Mouse (Mus musculus) hindbrain, postnatal 0 days (tissue): ENCODE measurements at regions not wholly inside any gene's neighbourhood (a gene's known extent, or its start where the extent isn't known, plus 50 kb on each side); places are given as distances from the start of the nearest gene placed in this dataset.

ENCODE experiments used
- ATAC-seq: fragments of 200-750 bp; cut with Nextera tagmentation; 2 replicates; pipeline ENCODE4 v1.8.0; 2017; ENCODE audit warnings: mild to moderate bottlenecking, moderate TSS enrichment, moderate library complexity
- DNase-seq: peaks from one replicate; pipeline ENCODE4 v3.0.0-alpha.2; 2015; ENCODE audit warnings: low spot score
- H3K27ac ChIP-seq: fragments of 300-500 bp; sonication (generic); 2 replicates; pipeline ENCODE4 v1.5.1; 2014; ENCODE audit warnings: mild to moderate bottlenecking
- H3K27me3 ChIP-seq: fragments of 300-500 bp; sonication (generic); 2 replicates; pipeline ENCODE4 v1.6.1; 2014; ENCODE audit warnings: low read length, mixed read lengths; ENCODE audit not compliant: insufficient read depth
- H3K36me3 ChIP-seq: fragments of 300-500 bp; sonication (generic); 2 replicates; pipeline ENCODE4 v1.6.1; 2014; ENCODE audit warnings: low read length, mixed read lengths; ENCODE audit not compliant: insufficient read depth
- H3K4me1 ChIP-seq: fragments of 300-500 bp; sonication (generic); 2 replicates; pipeline ENCODE4 v1.6.1; 2014; ENCODE audit warnings: antibody characterized with exemption, low read length, mixed read lengths; ENCODE audit not compliant: insufficient read depth
- H3K4me2 ChIP-seq: fragments of 300-500 bp; sonication (generic); 2 replicates; pipeline ENCODE4 v1.6.1; 2014; ENCODE audit warnings: low read depth, mild to moderate bottlenecking, low read length, moderate library complexity, mixed read lengths
- H3K4me3 ChIP-seq: fragments of 300-500 bp; sonication (generic); 2 replicates; pipeline ENCODE4 v1.5.1; 2014; ENCODE audit warnings: low read length
- H3K9ac ChIP-seq: fragments of 300-500 bp; sonication (generic); replicated peaks from 2 replicates; pipeline ENCODE4 v1.6.1; 2014; ENCODE audit warnings: mild to moderate bottlenecking, low read length, moderate library complexity, mixed read lengths
- H3K9me3 ChIP-seq: fragments of 300-500 bp; sonication (generic); 2 replicates; pipeline ENCODE4 v1.6.1; 2016; ENCODE audit warnings: low read length, mixed read lengths
- CTCF ChIP-seq: IDR thresholded peaks from 2 replicates; pipeline ENCODE4 v1.5.1; 2016; ENCODE audit warnings: antibody characterized with exemption, control low read depth, low read depth
- WGBS: fragments of 180-500 bp; shearing (Covaris S2); extraction: QIAGEN DNeasy Blood & Tissue Kit; methylation state at CpG from one replicate; pipeline ENCODE4 v1.1.7; 2014; 5-methylcytosine and 5-hydroxymethylcytosine counted together

GRCm38 (mm10) chr3:8440701-8441365, 1169.1 kb downstream of the Zfp704 start:
- Histone ChIP-seq H3K9ac (no peak overlapping the region), H3K36me3 (no peaks in the 10 kb centered on the region), H3K4me3 (no peak overlapping the region), H3K27me3 (no peaks in the 10 kb centered on the region), H3K27ac (no peak overlapping the region), H3K9me3 (no peaks in the 10 kb centered on the region), H3K4me2 (no peak overlapping the region), H3K4me1 (no peaks in the 10 kb centered on the region)
- no peak for TF ChIP-seq CTCF
- DNase-seq (peak; percentile 40), ATAC-seq (no peak)
- 48% methylated on average over 4 of the region's 4 CpGs for WGBS
